27 mouse cellular contexts compared by ENCODE assay signal in the genomic region with DNA sequence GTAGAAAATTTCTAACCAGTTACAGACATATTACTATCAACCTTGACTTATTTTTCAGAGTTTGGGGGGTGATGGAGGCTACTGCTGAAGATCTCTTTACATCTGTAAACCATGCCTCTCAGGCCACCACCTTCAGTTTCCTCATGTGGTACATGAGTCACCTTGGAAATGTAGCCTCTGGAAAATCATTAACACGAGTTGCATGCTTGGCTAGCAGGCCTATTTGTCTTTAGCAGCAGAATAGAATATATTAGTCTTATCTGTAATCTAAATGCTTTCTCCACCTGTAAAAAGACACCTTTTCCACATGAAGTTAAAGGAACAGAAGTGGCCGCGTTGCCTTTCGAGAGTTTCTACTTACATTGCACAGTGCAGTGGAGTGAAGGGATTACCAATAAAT.
DNase-seq lines count a peak whose midpoint lies in the region; ATAC-seq lines count a peak whose summit lies in the region.
"Had no signal": no experiment of that assay in that cellular context is flagged by ENCODE, and none has a peak within 500 bp of the region (broad histone marks: within the 10 kb centered on the region; RNA-seq: fewer than 3 reads in every experiment).

No protein-coding gene starts in this region.

- ATAC-seq in kidney, embryonic 16.5 days (ENCODE audit: low FRiP score, low TSS enrichment): peak; percentile 80; the same call in 1 of the 2 replicates
- ATAC-seq in liver, embryonic 11.5 days (replicated peaks; ENCODE audit: low FRiP score): no peak
- ATAC-seq in hindbrain, embryonic 13.5 days (ENCODE audit: low FRiP score): no peak
- no peak for ATAC-seq in neural tube, embryonic 15.5 days (ENCODE audit: low FRiP score)
- ATAC-seq: activated CD4-positive, CD25-positive, alpha-beta regulatory T cell, adult 4 months; forebrain, postnatal 0 days; hindbrain, postnatal 0 days; midbrain, embryonic 16.5 days had no signal

- no peak overlapping the region for H3K27ac ChIP-seq in kidney, embryonic 16.5 days (ENCODE audit: low read length)
- no peak overlapping the region for H3K27ac ChIP-seq in liver, embryonic 11.5 days (ENCODE audit: low read depth, low read length)
- H3K27ac ChIP-seq in hindbrain, embryonic 13.5 days: no peak overlapping the region
- H3K27ac ChIP-seq in neural tube, embryonic 15.5 days (replicated peaks): no peak overlapping the region
- H3K27ac ChIP-seq: embryonic facial prominence, embryonic 12.5 days; hindbrain, embryonic 10.5 days; hindbrain, postnatal 0 days; liver, embryonic 14.5 days; lung, embryonic 15.5 days; macrophage had no signal

- H3K4me3 ChIP-seq in kidney, embryonic 16.5 days (ENCODE audit: low read length): no peak overlapping the region
- H3K4me3 ChIP-seq in liver, embryonic 11.5 days (ENCODE audit: low read depth, low read length): no peak overlapping the region
- no peak overlapping the region for H3K4me3 ChIP-seq in hindbrain, embryonic 13.5 days
- no peak overlapping the region for H3K4me3 ChIP-seq in neural tube, embryonic 15.5 days (replicated peaks)
- H3K4me3 ChIP-seq: embryonic facial prominence, embryonic 12.5 days; heart, embryonic 12.5 days; hindbrain, embryonic 10.5 days; lung, embryonic 15.5 days; myocyte had no signal

- H3K9ac ChIP-seq in kidney, embryonic 16.5 days (replicated peaks; ENCODE audit: low read length): no peak overlapping the region
- H3K9ac ChIP-seq in liver, embryonic 11.5 days (ENCODE audit: low read depth, low read length): no peak overlapping the region
- no peak overlapping the region for H3K9ac ChIP-seq in hindbrain, embryonic 13.5 days
- no peak overlapping the region for H3K9ac ChIP-seq in neural tube, embryonic 15.5 days (replicated peaks)
- H3K9ac ChIP-seq: embryonic facial prominence, embryonic 12.5 days; forebrain, postnatal 0 days; heart, embryonic 12.5 days; liver, embryonic 14.5 days; lung, embryonic 15.5 days had no signal

- peak; percentile 22 for DNase-seq in kidney, adult 18-20 months
- DNase-seq in large intestine, adult 2 months (ENCODE audit: low read depth, low spot score): peak; percentile 13
- no peak for DNase-seq in liver, embryonic 11.5 days (ENCODE audit: low spot score)
- DNase-seq in left cerebral cortex, adult 8-10 months (ENCODE audit: low spot score in 2 of 2): no peak
- DNase-seq: adrenal gland, adult 8-10 months; cerebellum, adult 18-20 months; cerebellum, postnatal 25 days; forebrain, postnatal 0 days; gastrocnemius, postnatal 14 days; heart, adult 18-20 months; heart, postnatal 10 days; right cerebral cortex, adult 18-20 months; thymus, adult 18-20 months; thymus, postnatal 36 days had no signal

- 69% methylated on average over 4 of the region's 4 CpGs for WGBS in kidney, embryonic 16.5 days
- WGBS in large intestine, adult 2 months: 29% methylated on average over 4 of the region's 4 CpGs
- 89% methylated on average over 4 of the region's 4 CpGs for WGBS in liver, embryonic 11.5 days
- WGBS in hindbrain, embryonic 13.5 days: 92% methylated on average over 4 of the region's 4 CpGs
- 90% methylated on average over 4 of the region's 4 CpGs for WGBS in neural tube, embryonic 15.5 days

- H3K36me3 ChIP-seq in kidney, embryonic 16.5 days (ENCODE audit: insufficient read depth, low read length): no peaks in the 10 kb centered on the region
- H3K36me3 ChIP-seq in liver, embryonic 11.5 days (ENCODE audit: control insufficient read depth, insufficient read depth, low read length): no peaks in the 10 kb centered on the region
- peaks cover 29% of the 10 kb centered on the region for H3K36me3 ChIP-seq in hindbrain, embryonic 13.5 days
- H3K36me3 ChIP-seq in neural tube, embryonic 15.5 days: peaks cover 23% of the 10 kb centered on the region
- H3K36me3 ChIP-seq: hindbrain, embryonic 10.5 days had no signal

- H3K4me2 ChIP-seq in kidney, embryonic 16.5 days (replicated peaks; ENCODE audit: low read depth, low read length): no peak overlapping the region
- no peak overlapping the region for H3K4me2 ChIP-seq in liver, embryonic 11.5 days
- H3K4me2 ChIP-seq in hindbrain, embryonic 13.5 days: no peak overlapping the region
- H3K4me2 ChIP-seq in neural tube, embryonic 15.5 days: no peak overlapping the region
- H3K4me2 ChIP-seq: embryonic facial prominence, embryonic 12.5 days; heart, embryonic 12.5 days; lung, embryonic 15.5 days had no signal

- no peaks in the 10 kb centered on the region for H3K9me3 ChIP-seq in kidney, embryonic 16.5 days (ENCODE audit: low read length)
- H3K9me3 ChIP-seq in liver, embryonic 11.5 days (ENCODE audit: control insufficient read depth, low read length): no peaks in the 10 kb centered on the region
- H3K9me3 ChIP-seq in hindbrain, embryonic 13.5 days: no peaks in the 10 kb centered on the region
- H3K9me3 ChIP-seq in neural tube, embryonic 15.5 days (replicated peaks): no peaks in the 10 kb centered on the region
- H3K9me3 ChIP-seq: embryonic facial prominence, embryonic 12.5 days; heart, embryonic 12.5 days; hindbrain, embryonic 10.5 days; lung, embryonic 15.5 days had no signal

- H3K27me3 ChIP-seq in kidney, embryonic 16.5 days (ENCODE audit: insufficient read depth, low read length): no peaks in the 10 kb centered on the region
- H3K27me3 ChIP-seq in liver, embryonic 11.5 days (replicated peaks; ENCODE audit: control insufficient read depth, insufficient read depth, low read length): no peaks in the 10 kb centered on the region
- 0 out of 2 replicates have a peak, but pooled peaks cover 2% of the 10 kb centered on the region for H3K27me3 ChIP-seq in hindbrain, embryonic 13.5 days
- no peaks in the 10 kb centered on the region for H3K27me3 ChIP-seq in neural tube, embryonic 15.5 days (replicated peaks)
- H3K27me3 ChIP-seq: embryonic facial prominence, embryonic 12.5 days; heart, embryonic 12.5 days; lung, embryonic 15.5 days had no signal

- H3K4me1 ChIP-seq in kidney, embryonic 16.5 days (ENCODE audit: insufficient read depth, low read length): no peaks in the 10 kb centered on the region
- H3K4me1 ChIP-seq in liver, embryonic 11.5 days (replicated peaks; ENCODE audit: control insufficient read depth, insufficient read depth, low read length): no peaks in the 10 kb centered on the region
- H3K4me1 ChIP-seq in hindbrain, embryonic 13.5 days (replicated peaks): no peaks in the 10 kb centered on the region
- H3K4me1 ChIP-seq in neural tube, embryonic 15.5 days: no peaks in the 10 kb centered on the region
- H3K4me1 ChIP-seq: embryonic facial prominence, embryonic 12.5 days; heart, embryonic 12.5 days; hindbrain, embryonic 10.5 days; lung, embryonic 15.5 days had no signal

Comparison
In these comparisons a context has a peak if more than half of its experiments do, and no peak if none do; other contexts are left out.
1. DNase-seq: peak in kidney, adult 18-20 months (single experiment) and large intestine, adult 2 months (single experiment); none in liver, embryonic 11.5 days (single experiment) and left cerebral cortex, adult 8-10 months (0 of 2).